Mouse (Mus musculus): ENCODE measurements at regions not wholly inside any gene's neighbourhood (a gene's known extent, or its start where the extent isn't known, plus 50 kb on each side); places are given as distances from the start of the nearest gene placed in this dataset.

- TF ChIP-seq ZMIZ1 (IDR thresholded peaks at IDR 0.05; ENCODE audit: low read depth, low read length) = no peak
- no peak for TF ChIP-seq MXI1 (IDR thresholded peaks at IDR 0.05; ENCODE audit: low read depth, low read length)
- no peak for TF ChIP-seq MYB (IDR thresholded peaks at IDR 0.05; ENCODE audit: low read depth, low read length)
- TF ChIP-seq ZNF384 (IDR thresholded peaks at IDR 0.05; ENCODE audit: low read depth, low read length) = no peak
- H3K27ac ChIP-seq (ENCODE audit: control insufficient read depth, low read depth, low read length) = no peak overlapping the region
- no peaks in the 10 kb centered on the region for H3K9me3 ChIP-seq (replicated peaks; ENCODE audit: insufficient read depth, low read length)
- no peak overlapping the region for H3K4me3 ChIP-seq (ENCODE audit: control insufficient read depth in 1 of 2, insufficient read depth in 1 of 2, low read depth in 2 of 2, low read length in 2 of 2)
- no peak for DNase-seq (ENCODE audit: low read depth, low spot score)
- H3K27me3 ChIP-seq (ENCODE audit: control insufficient read depth in 1 of 2, insufficient read depth in 2 of 2, low read length in 2 of 2) = no peaks in the 10 kb centered on the region
- H3K4me1 ChIP-seq (ENCODE audit: control insufficient read depth in 1 of 2, insufficient read depth in 2 of 2, low read length in 2 of 2) = no peaks in the 10 kb centered on the region
- no peaks in the 10 kb centered on the region for H3K36me3 ChIP-seq (ENCODE audit: control insufficient read depth in 1 of 2, insufficient read depth in 2 of 2, low read length in 2 of 2)
- no peak overlapping the region for H3K9ac ChIP-seq (ENCODE audit: control insufficient read depth, low read depth, low read length, poor library complexity, severe bottlenecking)
- no peaks in the 10 kb centered on the region for H3K79me2 ChIP-seq (ENCODE audit: control insufficient read depth, insufficient read depth, low read length, poor library complexity)
Observed at GRCm38 (mm10) chr1:149672571-149672970, 288.5 kb downstream of the Pla2g4a start.

GRCm38 (mm10) chr1:149672117-149672516, 289.0 kb downstream of the Pla2g4a start:
- H3K9me3 ChIP-seq (replicated peaks; ENCODE audit: insufficient read depth, low read length) = no peaks in the 10 kb centered on the region
- no peak for TF ChIP-seq ZNF384 (IDR thresholded peaks at IDR 0.05; ENCODE audit: low read depth, low read length)
- no peak for TF ChIP-seq SIN3A (IDR thresholded peaks at IDR 0.05; ENCODE audit: low read length)
- no peak for TF ChIP-seq JUND (IDR thresholded peaks at IDR 0.05; ENCODE audit: low read depth, low read length)
- TF ChIP-seq RCOR1 (IDR thresholded peaks at IDR 0.05; ENCODE audit: low read depth, low read length) = no peak
- no peak for TF ChIP-seq UBTF (IDR thresholded peaks at IDR 0.05; ENCODE audit: borderline replicate concordance, insufficient read depth, low read depth, low read length)
- no peak for TF ChIP-seq GATA1 (IDR thresholded peaks at IDR 0.05; ENCODE audit: low read depth, low read length)
- TF ChIP-seq NELFE (IDR thresholded peaks at IDR 0.05; ENCODE audit: low read depth, low read length) = no peak
- no peak for TF ChIP-seq CTCF (IDR thresholded peaks at IDR 0.05 in 2 of 3, conservative IDR thresholded peaks at IDR 0.05 in 1 of 3; ENCODE audit: control insufficient read depth in 1 of 3, insufficient read depth in 1 of 3, low read depth in 2 of 3, low read length in 3 of 3, poor library complexity in 1 of 3, severe bottlenecking in 1 of 3)
- no peak for TF ChIP-seq HCFC1 (IDR thresholded peaks at IDR 0.05; ENCODE audit: low read depth, low read length)
- no peak for TF ChIP-seq USF1 (IDR thresholded peaks at IDR 0.05; ENCODE audit: low read depth, low read length)
- TF ChIP-seq SMC3 (IDR thresholded peaks at IDR 0.05; ENCODE audit: low read depth, low read length) = no peak
- TF ChIP-seq RAD21 (IDR thresholded peaks at IDR 0.05; ENCODE audit: low read depth, low read length) = no peak
- no peaks in the 10 kb centered on the region for H3K36me3 ChIP-seq (ENCODE audit: control insufficient read depth in 1 of 2, insufficient read depth in 2 of 2, low read length in 2 of 2)
- H3K4me3 ChIP-seq (ENCODE audit: control insufficient read depth in 1 of 2, insufficient read depth in 1 of 2, low read depth in 2 of 2, low read length in 2 of 2) = no peak overlapping the region
- DNase-seq (ENCODE audit: low read depth, low spot score) = no peak
- H3K79me2 ChIP-seq (ENCODE audit: control insufficient read depth, insufficient read depth, low read length, poor library complexity) = no peaks in the 10 kb centered on the region
- no peak overlapping the region for H3K27ac ChIP-seq (ENCODE audit: control insufficient read depth, low read depth, low read length)
- H3K27me3 ChIP-seq (ENCODE audit: control insufficient read depth in 1 of 2, insufficient read depth in 2 of 2, low read length in 2 of 2) = no peaks in the 10 kb centered on the region
- no peak overlapping the region for H3K9ac ChIP-seq (ENCODE audit: control insufficient read depth, low read depth, low read length, poor library complexity, severe bottlenecking)
- no peaks in the 10 kb centered on the region for H3K4me1 ChIP-seq (ENCODE audit: control insufficient read depth in 1 of 2, insufficient read depth in 2 of 2, low read length in 2 of 2)

GRCm38 (mm10) chr1:149671091-149671490, 290.0 kb downstream of the Pla2g4a start:
- no peak for TF ChIP-seq SIN3A (IDR thresholded peaks at IDR 0.05; ENCODE audit: low read length)
- TF ChIP-seq GATA1 (IDR thresholded peaks at IDR 0.05; ENCODE audit: low read depth, low read length) = no peak
- TF ChIP-seq ZNF384 (IDR thresholded peaks at IDR 0.05; ENCODE audit: low read depth, low read length) = no peak
- no peak for TF ChIP-seq POLR2AphosphoS2 (IDR thresholded peaks at IDR 0.05; ENCODE audit: low read length)
- no peak for TF ChIP-seq TAL1 (IDR thresholded peaks at IDR 0.05; ENCODE audit: low read length)
- no peak for TF ChIP-seq ZKSCAN1 (IDR thresholded peaks at IDR 0.05; ENCODE audit: low read depth, low read length)
- TF ChIP-seq NELFE (IDR thresholded peaks at IDR 0.05; ENCODE audit: low read depth, low read length) = no peak
- no peak for TF ChIP-seq ETS1 (IDR thresholded peaks at IDR 0.05; ENCODE audit: low read depth, low read length)
- TF ChIP-seq USF2 (IDR thresholded peaks at IDR 0.05; ENCODE audit: borderline replicate concordance in 1 of 2, insufficient read depth in 1 of 2, low read depth in 1 of 2, low read length in 2 of 2) = no peak
- TF ChIP-seq E2F4 (IDR thresholded peaks at IDR 0.05; ENCODE audit: borderline replicate concordance, low read depth, low read length) = no peak
- TF ChIP-seq MYC (IDR thresholded peaks at IDR 0.05; ENCODE audit: low read depth, low read length) = no peak
- no peak for TF ChIP-seq NRF1 (IDR thresholded peaks at IDR 0.05; ENCODE audit: insufficient read depth, low read depth, low read length, poor library complexity, severe bottlenecking)
- no peak for TF ChIP-seq MAFK (IDR thresholded peaks at IDR 0.05; ENCODE audit: borderline replicate concordance, low read depth, low read length)
- no peak for TF ChIP-seq RAD21 (IDR thresholded peaks at IDR 0.05; ENCODE audit: low read depth, low read length)
- TF ChIP-seq MAX (IDR thresholded peaks at IDR 0.05; ENCODE audit: low read length) = no peak
- H3K9me3 ChIP-seq (replicated peaks; ENCODE audit: insufficient read depth, low read length) = no peaks in the 10 kb centered on the region
- no peak overlapping the region for H3K9ac ChIP-seq (ENCODE audit: control insufficient read depth, low read depth, low read length, poor library complexity, severe bottlenecking)
- H3K4me3 ChIP-seq (ENCODE audit: control insufficient read depth in 1 of 2, insufficient read depth in 1 of 2, low read depth in 2 of 2, low read length in 2 of 2) = no peak overlapping the region
- H3K27me3 ChIP-seq (ENCODE audit: control insufficient read depth in 1 of 2, insufficient read depth in 2 of 2, low read length in 2 of 2) = no peaks in the 10 kb centered on the region
- no peaks in the 10 kb centered on the region for H3K79me2 ChIP-seq (ENCODE audit: control insufficient read depth, insufficient read depth, low read length, poor library complexity)
- H3K36me3 ChIP-seq (ENCODE audit: control insufficient read depth in 1 of 2, insufficient read depth in 2 of 2, low read length in 2 of 2) = no peaks in the 10 kb centered on the region
- H3K27ac ChIP-seq (ENCODE audit: control insufficient read depth, low read depth, low read length) = no peak overlapping the region
- peak; percentile 8 for DNase-seq (ENCODE audit: low read depth, low spot score)
- H3K4me1 ChIP-seq (ENCODE audit: control insufficient read depth in 1 of 2, insufficient read depth in 2 of 2, low read length in 2 of 2) = no peaks in the 10 kb centered on the region

All from MEL (cell line).